Mouse (Mus musculus): ENCODE results near the gene Sumo1. TPM values are rescaled to one million over a fixed set of nuclear protein-coding genes. Genes with fewer than 3 reads are reported as not detected.
"Not testable (repeated sequence)": the region's sequence is repeated elsewhere in the genome, so short reads cannot be mapped to it uniquely, and the experiment has no call there.

The Sumo1 gene
- polyA plus RNA-seq, 1 experiment, result 21.8 TPM

DNA sequence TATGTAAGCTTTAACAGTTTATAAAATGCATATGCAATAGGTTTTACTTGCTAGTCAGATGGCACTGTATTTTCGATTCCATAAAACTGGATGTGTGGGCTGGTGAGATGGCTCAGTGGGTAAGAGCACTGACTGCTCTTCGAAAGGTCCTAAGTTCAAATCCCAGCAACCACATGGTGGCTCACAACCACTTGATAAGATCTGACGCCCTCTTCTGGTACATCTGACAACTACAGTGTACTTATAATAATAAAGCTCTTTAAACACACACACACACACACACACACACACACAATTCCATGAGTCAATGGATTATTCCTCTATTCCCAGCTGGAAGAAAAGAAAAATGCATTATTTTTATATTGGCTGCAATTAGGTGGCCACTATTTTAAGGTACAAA, 32.3 kb downstream of the Sumo1 start:
- WGBS, result 98% methylated on average over 3 of the region's 3 CpGs
- no peak for DNase-seq
- Histone ChIP-seq H3K4me1 (replicated peaks; ENCODE audit: control insufficient read depth, insufficient read depth, low read length) (peaks cover 5% of the 10 kb centered on the region), H3K36me3 (ENCODE audit: control insufficient read depth, insufficient read depth, low read length) (peaks cover 23% of the 10 kb centered on the region), H3K27ac (ENCODE audit: control insufficient read depth, insufficient read depth, low read length) (no peak overlapping the region), H3K27me3 (ENCODE audit: control insufficient read depth, insufficient read depth, low read length) (no peaks in the 10 kb centered on the region), H3K4me3 (ENCODE audit: control insufficient read depth, insufficient read depth, low read length) (no peak overlapping the region)
- TF ChIP-seq CTCF (IDR thresholded peaks at IDR 0.05; ENCODE audit: borderline replicate concordance, control insufficient read depth, extremely low read depth, insufficient read depth, low read length, poor library complexity), result no peak
- TF ChIP-seq POLR2A (IDR thresholded peaks at IDR 0.05; ENCODE audit: control insufficient read depth, extremely low read depth, insufficient read depth, low read length, poor library complexity), result no peak

DNA sequence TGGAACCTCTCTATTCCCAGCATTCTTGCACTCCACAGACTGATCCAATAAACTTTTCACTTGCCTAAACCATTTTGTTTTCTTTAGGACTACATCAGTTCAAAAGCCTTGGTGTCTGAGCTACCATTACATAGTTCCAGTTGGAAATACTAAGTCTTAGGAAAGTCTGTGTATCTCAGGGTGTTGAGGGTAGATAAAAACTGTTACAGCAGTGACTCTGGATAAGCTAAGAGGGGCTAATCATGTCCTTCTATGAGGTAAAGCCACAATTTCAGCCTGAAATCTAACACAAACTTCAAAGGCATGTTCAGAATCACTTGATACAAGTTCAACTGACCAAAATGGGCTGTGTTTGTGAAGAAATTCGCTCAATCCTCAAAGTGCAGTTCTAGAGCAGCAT, 34.3 kb downstream of the Sumo1 start:
- no peak overlapping the region for H3K4me3 ChIP-seq (ENCODE audit: control insufficient read depth, insufficient read depth, low read length)

DNA sequence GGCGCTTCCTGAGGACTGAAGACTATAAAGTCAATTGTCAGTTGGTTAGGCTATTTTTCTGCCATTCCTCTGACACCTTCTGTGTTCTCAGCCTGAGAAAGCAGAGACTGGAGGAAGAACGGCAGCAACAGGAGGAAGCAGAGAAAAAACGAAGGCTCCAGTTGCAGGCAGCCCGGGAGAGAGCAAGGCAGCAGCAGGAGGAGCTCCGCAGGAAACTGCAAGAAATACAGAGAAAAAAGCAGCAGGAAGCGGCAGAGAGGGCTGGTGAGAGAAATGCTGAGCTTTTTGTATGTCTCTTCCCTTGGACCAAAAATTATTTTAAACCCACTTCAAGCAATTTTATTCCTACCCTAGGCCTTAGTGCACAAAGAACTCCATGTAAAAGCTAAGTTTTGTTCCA, 37.6 kb downstream of the Sumo1 start:
- no peaks in the 10 kb centered on the region for H3K27me3 ChIP-seq (ENCODE audit: control insufficient read depth, insufficient read depth, low read length)
- H3K4me1 ChIP-seq (replicated peaks; ENCODE audit: control insufficient read depth, insufficient read depth, low read length), result peaks cover 5% of the 10 kb centered on the region
- WGBS, result 39% methylated on average over 6 of the region's 6 CpGs
- no peak overlapping the region for H3K4me3 ChIP-seq (ENCODE audit: control insufficient read depth, insufficient read depth, low read length)
- no peak overlapping the region for H3K27ac ChIP-seq (ENCODE audit: control insufficient read depth, insufficient read depth, low read length)
- no peaks in the 10 kb centered on the region for H3K36me3 ChIP-seq (ENCODE audit: control insufficient read depth, insufficient read depth, low read length)
- TF ChIP-seq POLR2A (IDR thresholded peaks at IDR 0.05; ENCODE audit: control insufficient read depth, extremely low read depth, insufficient read depth, low read length, poor library complexity), result no peak
- no peak for TF ChIP-seq CTCF (IDR thresholded peaks at IDR 0.05; ENCODE audit: borderline replicate concordance, control insufficient read depth, extremely low read depth, insufficient read depth, low read length, poor library complexity)
- DNase-seq, result no peak

More for the DNA sequence above, 34.3 kb downstream of the Sumo1 start:
- WGBS, result 91% methylated on average over 1 of the region's 1 CpGs
- peaks cover 5% of the 10 kb centered on the region for H3K4me1 ChIP-seq (replicated peaks; ENCODE audit: control insufficient read depth, insufficient read depth, low read length)
- no peak for DNase-seq
- no peak overlapping the region for H3K27ac ChIP-seq (ENCODE audit: control insufficient read depth, insufficient read depth, low read length)
- TF ChIP-seq POLR2A (IDR thresholded peaks at IDR 0.05; ENCODE audit: control insufficient read depth, extremely low read depth, insufficient read depth, low read length, poor library complexity) (no peak), CTCF (IDR thresholded peaks at IDR 0.05; ENCODE audit: borderline replicate concordance, control insufficient read depth, extremely low read depth, insufficient read depth, low read length, poor library complexity) (no peak)
- H3K27me3 ChIP-seq (ENCODE audit: control insufficient read depth, insufficient read depth, low read length), result no peaks in the 10 kb centered on the region
- H3K36me3 ChIP-seq (ENCODE audit: control insufficient read depth, insufficient read depth, low read length), result peaks cover 4% of the 10 kb centered on the region; the same call in 1 of the 2 replicates

- H3K4me3 ChIP-seq (ENCODE audit: control insufficient read depth, insufficient read depth, low read length), result no peak overlapping the region
- H3K36me3 ChIP-seq (ENCODE audit: control insufficient read depth, insufficient read depth, low read length), result no peaks in the 10 kb centered on the region
- H3K27me3 ChIP-seq (ENCODE audit: control insufficient read depth, insufficient read depth, low read length), result no peaks in the 10 kb centered on the region
- 95% methylated on average over 5 of the region's 5 CpGs for WGBS
- no peak for TF ChIP-seq POLR2A (IDR thresholded peaks at IDR 0.05; ENCODE audit: control insufficient read depth, extremely low read depth, insufficient read depth, low read length, poor library complexity)
- no peak for TF ChIP-seq CTCF (IDR thresholded peaks at IDR 0.05; ENCODE audit: borderline replicate concordance, control insufficient read depth, extremely low read depth, insufficient read depth, low read length, poor library complexity)
- no peak for DNase-seq
- H3K4me1 ChIP-seq (replicated peaks; ENCODE audit: control insufficient read depth, insufficient read depth, low read length), result peaks cover 5% of the 10 kb centered on the region
- no peak overlapping the region for H3K27ac ChIP-seq (ENCODE audit: control insufficient read depth, insufficient read depth, low read length)
Measured at GRCm38 (mm10) chr1:59631986-59632659, 38.5 kb downstream of the Sumo1 start.

DNA sequence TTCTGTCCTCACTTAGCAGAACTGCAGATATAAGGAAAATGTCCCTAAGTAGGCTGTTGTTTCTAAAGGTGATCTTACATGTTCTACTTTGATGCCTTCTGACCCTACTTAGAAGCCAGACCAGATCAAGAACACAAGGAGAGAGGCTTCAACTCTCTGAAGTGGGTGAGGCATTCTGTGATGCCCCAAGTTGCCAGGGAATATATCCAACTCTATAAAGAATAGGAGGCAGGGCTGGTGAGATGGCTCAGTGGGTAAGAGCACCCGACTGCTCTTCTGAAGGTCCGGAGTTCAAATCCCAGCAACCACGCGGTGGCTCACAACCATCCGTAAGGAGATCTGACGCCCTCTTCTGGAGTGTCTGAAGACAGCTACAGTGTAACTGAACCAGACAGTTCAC, 40.3 kb downstream of the Sumo1 start:
- not testable (repeated sequence) for H3K4me3 ChIP-seq (ENCODE audit: control insufficient read depth, insufficient read depth, low read length); H3K27me3 ChIP-seq (ENCODE audit: control insufficient read depth, insufficient read depth, low read length); H3K4me1 ChIP-seq (replicated peaks; ENCODE audit: control insufficient read depth, insufficient read depth, low read length); H3K27ac ChIP-seq (ENCODE audit: control insufficient read depth, insufficient read depth, low read length); DNase-seq; H3K36me3 ChIP-seq (ENCODE audit: control insufficient read depth, insufficient read depth, low read length)
- WGBS, result 96% methylated on average over 6 of the region's 6 CpGs

DNA sequence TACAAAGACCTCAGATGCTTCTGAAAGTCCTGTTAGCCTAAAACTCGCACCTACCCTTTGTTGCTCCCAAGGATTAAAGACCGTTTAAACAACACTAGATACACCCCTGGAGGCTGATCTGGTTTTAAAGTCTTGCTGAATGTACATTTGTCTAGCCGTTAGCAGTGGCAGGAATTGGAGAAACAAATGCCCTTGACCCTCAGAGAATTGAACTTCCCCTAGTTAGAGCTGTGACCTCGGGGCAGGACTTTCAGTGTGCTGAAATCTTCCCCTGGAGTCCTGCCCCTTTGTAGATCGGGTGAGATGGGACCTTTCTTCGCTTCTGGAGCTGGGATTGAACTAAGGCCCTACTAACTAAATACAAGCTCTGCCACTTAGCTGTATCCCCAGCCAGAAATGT, 41.4 kb downstream of the Sumo1 start:
- WGBS, result 81% methylated on average over 6 of the region's 6 CpGs
- no peaks in the 10 kb centered on the region for H3K27me3 ChIP-seq (ENCODE audit: control insufficient read depth, insufficient read depth, low read length)
- no peak for TF ChIP-seq CTCF (IDR thresholded peaks at IDR 0.05; ENCODE audit: borderline replicate concordance, control insufficient read depth, extremely low read depth, insufficient read depth, low read length, poor library complexity)
- no peak for TF ChIP-seq POLR2A (IDR thresholded peaks at IDR 0.05; ENCODE audit: control insufficient read depth, extremely low read depth, insufficient read depth, low read length, poor library complexity)
- no peak overlapping the region for H3K4me3 ChIP-seq (ENCODE audit: control insufficient read depth, insufficient read depth, low read length)
- DNase-seq, result no peak
- no peak overlapping the region for H3K27ac ChIP-seq (ENCODE audit: control insufficient read depth, insufficient read depth, low read length)
- H3K36me3 ChIP-seq (ENCODE audit: control insufficient read depth, insufficient read depth, low read length), result no peaks in the 10 kb centered on the region
- H3K4me1 ChIP-seq (replicated peaks; ENCODE audit: control insufficient read depth, insufficient read depth, low read length), result peaks cover 5% of the 10 kb centered on the region

DNA sequence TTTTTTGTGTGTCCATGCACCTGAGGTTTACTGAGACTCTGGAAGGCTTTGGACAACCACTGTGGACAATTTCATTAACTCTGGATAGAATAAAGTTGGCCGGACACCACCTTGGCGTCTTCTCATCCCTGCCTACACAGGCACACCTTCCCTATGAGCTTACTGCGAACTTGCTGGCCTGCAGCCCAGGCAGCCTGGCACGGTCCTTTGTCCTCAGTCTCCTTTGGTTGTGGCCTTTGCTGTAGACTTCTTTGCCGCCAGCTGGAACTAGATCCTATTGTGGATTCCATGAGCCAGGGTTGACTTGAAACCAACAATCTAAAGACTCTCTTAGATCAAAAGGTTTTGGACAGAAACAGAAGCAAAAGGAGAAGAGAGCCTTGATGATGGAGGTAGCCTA, 45.2 kb downstream of the Sumo1 start:
- WGBS, result 96% methylated on average over 5 of the region's 5 CpGs
- Histone ChIP-seq H3K27me3 (ENCODE audit: control insufficient read depth, insufficient read depth, low read length) (no peaks in the 10 kb centered on the region), H3K4me3 (ENCODE audit: control insufficient read depth, insufficient read depth, low read length) (no peak overlapping the region), H3K4me1 (replicated peaks; ENCODE audit: control insufficient read depth, insufficient read depth, low read length) (no peaks in the 10 kb centered on the region), H3K27ac (ENCODE audit: control insufficient read depth, insufficient read depth, low read length) (no peak overlapping the region), H3K36me3 (ENCODE audit: control insufficient read depth, insufficient read depth, low read length) (no peaks in the 10 kb centered on the region)
- no peak for TF ChIP-seq CTCF (IDR thresholded peaks at IDR 0.05; ENCODE audit: borderline replicate concordance, control insufficient read depth, extremely low read depth, insufficient read depth, low read length, poor library complexity)
- no peak for TF ChIP-seq POLR2A (IDR thresholded peaks at IDR 0.05; ENCODE audit: control insufficient read depth, extremely low read depth, insufficient read depth, low read length, poor library complexity)
- no peak for DNase-seq
